Mouse (Mus musculus) heart, postnatal 0 days (tissue): Measurements from ENCODE around the gene Rrp36.

Experiments
- CTCF ChIP-seq: IDR thresholded peaks from 2 replicates; pipeline ENCODE4 v1.5.1; 2016; ENCODE audit warnings: antibody characterized with exemption, control low read depth, low read depth
- EP300 ChIP-seq: IDR thresholded peaks from 2 replicates; pipeline ENCODE4 v1.6.1; 2016; ENCODE audit warnings: antibody characterized with exemption, low read depth

- TF ChIP-seq CTCF (no peak), EP300 (no peak)
Observed at GRCm38 (mm10) chr17:46681466-46682118, 7.4 kb upstream of the Rrp36 start.
